Mouse (Mus musculus): ENCODE measurements around the gene Chp1. TPM values are rescaled to one million over a fixed set of nuclear protein-coding genes. Genes with fewer than 3 reads are reported as not detected.
"Not testable (repeated sequence)": the region's sequence is repeated elsewhere in the genome, so short reads cannot be mapped to it uniquely, and the experiment has no call there.

Gene Chp1
- polyA plus RNA-seq (2015; fragmentation: Nextera tagmentation; extraction: Ambion mirVana), result 63.0 and 64.3 TPM in 2 replicates

- peak within 1 kb of the TSS; percentile 79 for H3K4me2 ChIP-seq (replicated peaks)
- WGBS, result under 1% methylated on average over 57 of the region's 57 CpGs
Measured at GRCm38 (mm10) chr2:119547522-119548370, at the start of gene Chp1, which contains the start of gene Exd1. Gene Chp1, plus strand, starts transcription at chr2:119547697. Gene Exd1, minus strand, starts transcription at chr2:119547627.

GRCm38 (mm10) chr2:119498859-119499258 is 48.6 kb upstream of the Chp1 start:
- ATAC-seq (ENCODE audit: low FRiP score, low read depth), result no peak
- Histone ChIP-seq H3K4me1 (no peaks in the 10 kb centered on the region), H3K4me2 (replicated peaks) (no peak overlapping the region), H3K9ac (no peak overlapping the region), H3K36me3 (no peaks in the 10 kb centered on the region), H3K9me3 (no peaks in the 10 kb centered on the region), H3K27ac (no peak overlapping the region), H3K4me3 (no peak overlapping the region), H3K27me3 (no peaks in the 10 kb centered on the region)
- 90% methylated on average over 2 of the region's 2 CpGs for WGBS

More at GRCm38 (mm10) chr2:119547522-119548370, at the start of gene Chp1, which contains the start of gene Exd1:
- Histone ChIP-seq H3K27ac (peak within 1 kb of the TSS; percentile 83), H3K36me3 (no peaks in the 10 kb centered on the region), H3K27me3 (no peaks in the 10 kb centered on the region), H3K9ac (peak within 1 kb of the TSS; percentile 79), H3K4me3 (peak within 1 kb of the TSS; percentile 74), H3K9me3 (no peaks in the 10 kb centered on the region), H3K4me1 (peaks cover 13% of the 10 kb centered on the region)
- ATAC-seq (ENCODE audit: low FRiP score, low read depth), result peak; percentile 98

GRCm38 (mm10) chr2:119500965-119501652 is 46.4 kb upstream of the Chp1 start:
- Histone ChIP-seq H3K4me1 (no peaks in the 10 kb centered on the region), H3K9ac (no peak overlapping the region), H3K9me3 (no peaks in the 10 kb centered on the region), H3K36me3 (no peaks in the 10 kb centered on the region), H3K4me2 (replicated peaks) (no peak overlapping the region), H3K27me3 (no peaks in the 10 kb centered on the region), H3K27ac (no peak overlapping the region), H3K4me3 (no peak overlapping the region)
- ATAC-seq (ENCODE audit: low FRiP score, low read depth), result no peak
- 81% methylated on average over 2 of the region's 2 CpGs for WGBS

- no peaks in the 10 kb centered on the region for H3K9me3 ChIP-seq
- H3K36me3 ChIP-seq, result no peaks in the 10 kb centered on the region
- H3K27me3 ChIP-seq, result no peaks in the 10 kb centered on the region
- no peak overlapping the region for H3K4me2 ChIP-seq (replicated peaks)
- no peak overlapping the region for H3K27ac ChIP-seq
- H3K4me3 ChIP-seq, result no peak overlapping the region
- ATAC-seq (ENCODE audit: low FRiP score, low read depth), result no peak
- no peaks in the 10 kb centered on the region for H3K4me1 ChIP-seq
- H3K9ac ChIP-seq, result no peak overlapping the region
Measured at GRCm38 (mm10) chr2:119507108-119507507, 40.4 kb upstream of the Chp1 start.

GRCm38 (mm10) chr2:119508518-119508917 is 39.0 kb upstream of the Chp1 start:
- not testable (repeated sequence) for H3K9ac ChIP-seq; H3K4me1 ChIP-seq; H3K4me2 ChIP-seq (replicated peaks); H3K27me3 ChIP-seq; ATAC-seq (ENCODE audit: low FRiP score, low read depth); H3K36me3 ChIP-seq; H3K9me3 ChIP-seq; H3K27ac ChIP-seq; H3K4me3 ChIP-seq
- 63% methylated on average over 7 of the region's 7 CpGs for WGBS

- no peaks in the 10 kb centered on the region for H3K36me3 ChIP-seq
- H3K4me1 ChIP-seq, result no peaks in the 10 kb centered on the region
- no peak for ATAC-seq (ENCODE audit: low FRiP score, low read depth)
- H3K4me3 ChIP-seq, result no peak overlapping the region
- H3K9ac ChIP-seq, result no peak overlapping the region
- WGBS, result 84% methylated on average over 2 of the region's 2 CpGs
- no peaks in the 10 kb centered on the region for H3K27me3 ChIP-seq
- H3K4me2 ChIP-seq (replicated peaks), result no peak overlapping the region
- H3K9me3 ChIP-seq, result no peaks in the 10 kb centered on the region
- H3K27ac ChIP-seq, result no peak overlapping the region
Measured at GRCm38 (mm10) chr2:119510856-119511255, 36.6 kb upstream of the Chp1 start.

GRCm38 (mm10) chr2:119512292-119512691 is 35.2 kb upstream of the Chp1 start:
- Histone ChIP-seq H3K4me3 (no peak overlapping the region), H3K27me3 (no peaks in the 10 kb centered on the region), H3K36me3 (no peaks in the 10 kb centered on the region), H3K9me3 (no peaks in the 10 kb centered on the region), H3K9ac (no peak overlapping the region), H3K4me1 (no peaks in the 10 kb centered on the region), H3K4me2 (replicated peaks) (no peak overlapping the region), H3K27ac (no peak overlapping the region)
- WGBS, result 84% methylated on average over 3 of the region's 3 CpGs
- no peak for ATAC-seq (ENCODE audit: low FRiP score, low read depth)

- H3K27me3 ChIP-seq, result no peaks in the 10 kb centered on the region
- H3K4me1 ChIP-seq, result no peaks in the 10 kb centered on the region
- no peaks in the 10 kb centered on the region for H3K36me3 ChIP-seq
- no peak overlapping the region for H3K9ac ChIP-seq
- no peak overlapping the region for H3K4me2 ChIP-seq (replicated peaks)
- no peak overlapping the region for H3K4me3 ChIP-seq
- no peak for ATAC-seq (ENCODE audit: low FRiP score, low read depth)
- WGBS, result 80% methylated on average over 3 of the region's 3 CpGs
- no peak overlapping the region for H3K27ac ChIP-seq
- no peaks in the 10 kb centered on the region for H3K9me3 ChIP-seq
Measured at GRCm38 (mm10) chr2:119514026-119514522, 33.4 kb upstream of the Chp1 start.

GRCm38 (mm10) chr2:119516811-119517210 is 30.7 kb upstream of the Chp1 start:
- no peak overlapping the region for H3K27ac ChIP-seq
- no peak for ATAC-seq (ENCODE audit: low FRiP score, low read depth)
- H3K36me3 ChIP-seq, result no peaks in the 10 kb centered on the region
- no peaks in the 10 kb centered on the region for H3K9me3 ChIP-seq
- no peaks in the 10 kb centered on the region for H3K4me1 ChIP-seq
- no peak overlapping the region for H3K4me3 ChIP-seq
- H3K27me3 ChIP-seq, result no peaks in the 10 kb centered on the region
- H3K9ac ChIP-seq, result no peak overlapping the region
- no peak overlapping the region for H3K4me2 ChIP-seq (replicated peaks)
- 36% methylated on average over 5 of the region's 5 CpGs for WGBS

GRCm38 (mm10) chr2:119520550-119520949 is 26.9 kb upstream of the Chp1 start:
- Histone ChIP-seq H3K4me3 (no peak overlapping the region), H3K9ac (no peak overlapping the region), H3K36me3 (no peaks in the 10 kb centered on the region), H3K4me1 (no peaks in the 10 kb centered on the region), H3K4me2 (replicated peaks) (no peak overlapping the region), H3K27me3 (no peaks in the 10 kb centered on the region), H3K9me3 (no peaks in the 10 kb centered on the region), H3K27ac (no peak overlapping the region)
- 73% methylated on average over 7 of the region's 7 CpGs for WGBS
- ATAC-seq (ENCODE audit: low FRiP score, low read depth), result no peak

GRCm38 (mm10) chr2:119523836-119524235 is 23.7 kb upstream of the Chp1 start:
- no peaks in the 10 kb centered on the region for H3K27me3 ChIP-seq
- no peak overlapping the region for H3K4me2 ChIP-seq (replicated peaks)
- no peaks in the 10 kb centered on the region for H3K36me3 ChIP-seq
- no peak overlapping the region for H3K4me3 ChIP-seq
- WGBS, result 70% methylated on average over 4 of the region's 4 CpGs
- no peak overlapping the region for H3K9ac ChIP-seq
- H3K9me3 ChIP-seq, result no peaks in the 10 kb centered on the region
- H3K27ac ChIP-seq, result no peak overlapping the region
- H3K4me1 ChIP-seq, result no peaks in the 10 kb centered on the region
- no peak for ATAC-seq (ENCODE audit: low FRiP score, low read depth)

GRCm38 (mm10) chr2:119525422-119525821 is 22.1 kb upstream of the Chp1 start:
- Histone ChIP-seq H3K9ac (no peak overlapping the region), H3K9me3 (no peaks in the 10 kb centered on the region), H3K4me3 (no peak overlapping the region), H3K27ac (no peak overlapping the region), H3K36me3 (no peaks in the 10 kb centered on the region), H3K4me2 (replicated peaks) (no peak overlapping the region), H3K4me1 (no peaks in the 10 kb centered on the region), H3K27me3 (no peaks in the 10 kb centered on the region)
- 47% methylated on average over 4 of the region's 4 CpGs for WGBS
- ATAC-seq (ENCODE audit: low FRiP score, low read depth), result no peak
